In the genomic region with DNA sequence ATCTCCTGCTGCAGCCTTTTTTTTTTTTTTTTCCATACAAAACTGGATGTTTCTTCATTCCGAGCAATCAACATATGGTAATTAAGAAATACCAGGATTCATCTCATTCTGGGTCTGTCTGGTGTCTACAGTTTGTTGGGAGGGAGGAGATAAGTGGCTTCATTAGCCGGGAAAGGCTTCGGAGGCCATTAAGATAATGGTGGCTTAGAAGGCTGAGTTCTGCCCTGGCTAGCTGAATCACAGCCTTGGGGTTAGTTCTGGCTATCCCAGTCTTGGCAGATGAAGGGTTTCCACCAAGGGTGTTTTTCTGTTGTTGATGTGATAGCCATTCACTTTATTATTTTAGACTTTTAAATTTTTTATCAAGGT, we compare ENCODE assay signal across 10 mouse cellular contexts. TPM values are rescaled to one million over a fixed set of nuclear protein-coding genes. Genes with fewer than 3 reads are reported as not detected.
DNase-seq lines count a peak whose midpoint lies in the region; ATAC-seq lines count a peak whose summit lies in the region.
"Had no signal": no experiment of that assay in that cellular context is flagged by ENCODE, and none has a peak within 500 bp of the region (broad histone marks: within the 10 kb centered on the region; RNA-seq: fewer than 3 reads in every experiment).

No protein-coding gene starts in this region.

- no peaks in the 10 kb centered on the region for H3K36me3 ChIP-seq in hindbrain, embryonic 11.5 days (ENCODE audit: control insufficient read depth, insufficient read depth, low read length)
- no peaks in the 10 kb centered on the region for H3K36me3 ChIP-seq in hindbrain, embryonic 10.5 days
- H3K36me3 ChIP-seq in neural tube, embryonic 12.5 days, result no peaks in the 10 kb centered on the region
- no peaks in the 10 kb centered on the region; the same call in 1 of the 2 replicates for H3K36me3 ChIP-seq in hindbrain, embryonic 15.5 days
- H3K36me3 ChIP-seq: heart, embryonic 15.5 days had no signal

- no peaks in the 10 kb centered on the region for H3K9me3 ChIP-seq in hindbrain, embryonic 11.5 days (ENCODE audit: control insufficient read depth, low read length)
- H3K9me3 ChIP-seq in hindbrain, embryonic 10.5 days, result peaks cover 2% of the 10 kb centered on the region; the same call in 1 of the 2 replicates
- H3K9me3 ChIP-seq in neural tube, embryonic 12.5 days, result no peaks in the 10 kb centered on the region
- H3K9me3 ChIP-seq in hindbrain, embryonic 15.5 days, result no peaks in the 10 kb centered on the region
- H3K9me3 ChIP-seq: heart, embryonic 15.5 days had no signal

- ATAC-seq in hindbrain, embryonic 11.5 days (ENCODE audit: low FRiP score), result peak; percentile 28; the same call in 1 of the 2 replicates
- ATAC-seq in neural tube, embryonic 12.5 days (ENCODE audit: low FRiP score, low read depth), result peak; percentile 18; the same call in 1 of the 2 replicates
- peak; percentile 27; the same call in 1 of the 2 replicates for ATAC-seq in hindbrain, embryonic 15.5 days (ENCODE audit: low FRiP score, low read depth)

- no peak overlapping the region for H3K9ac ChIP-seq in hindbrain, embryonic 11.5 days (ENCODE audit: low read depth, low read length)
- H3K9ac ChIP-seq in neural tube, embryonic 12.5 days, result no peak overlapping the region
- no peak overlapping the region for H3K9ac ChIP-seq in hindbrain, embryonic 15.5 days
- H3K9ac ChIP-seq: liver, embryonic 14.5 days had no signal

- no peak overlapping the region for H3K4me2 ChIP-seq in hindbrain, embryonic 11.5 days (replicated peaks; ENCODE audit: low read depth, low read length)
- no peak overlapping the region for H3K4me2 ChIP-seq in neural tube, embryonic 12.5 days (replicated peaks)
- H3K4me2 ChIP-seq in hindbrain, embryonic 15.5 days, result peak overlapping the region; percentile 61

- 43% methylated on average over 3 of the region's 3 CpGs for WGBS in hindbrain, embryonic 11.5 days
- WGBS in hindbrain, embryonic 10.5 days, result 54% methylated on average over 3 of the region's 3 CpGs
- WGBS in neural tube, embryonic 12.5 days, result 35% methylated on average over 3 of the region's 3 CpGs
- WGBS in hindbrain, embryonic 15.5 days, result 34% methylated on average over 3 of the region's 3 CpGs

- H3K4me3 ChIP-seq in hindbrain, embryonic 11.5 days (ENCODE audit: low read depth, low read length), result no peak overlapping the region
- H3K4me3 ChIP-seq in hindbrain, embryonic 10.5 days, result no peak overlapping the region
- H3K4me3 ChIP-seq in neural tube, embryonic 12.5 days, result no peak overlapping the region
- peak overlapping the region; percentile 38; the same call in 1 of the 2 replicates for H3K4me3 ChIP-seq in hindbrain, embryonic 15.5 days

- H3K27me3 ChIP-seq in hindbrain, embryonic 11.5 days (ENCODE audit: control insufficient read depth, insufficient read depth, low read length), result no peaks in the 10 kb centered on the region
- H3K27me3 ChIP-seq in hindbrain, embryonic 10.5 days (ENCODE audit: insufficient read depth, poor library complexity, severe bottlenecking), result no peaks in the 10 kb centered on the region
- H3K27me3 ChIP-seq in neural tube, embryonic 12.5 days (replicated peaks), result no peaks in the 10 kb centered on the region
- H3K27me3 ChIP-seq in hindbrain, embryonic 15.5 days, result no peaks in the 10 kb centered on the region
- H3K27me3 ChIP-seq: heart, embryonic 15.5 days had no signal

- H3K4me1 ChIP-seq in hindbrain, embryonic 11.5 days (replicated peaks; ENCODE audit: control insufficient read depth, insufficient read depth, low read length), result no peaks in the 10 kb centered on the region; the same call in 1 of the 2 replicates
- peaks cover 8% of the 10 kb centered on the region for H3K4me1 ChIP-seq in hindbrain, embryonic 10.5 days (replicated peaks)
- H3K4me1 ChIP-seq in neural tube, embryonic 12.5 days, result peaks cover 4% of the 10 kb centered on the region; the same call in 1 of the 2 replicates
- peaks cover 5% of the 10 kb centered on the region; the same call in 1 of the 2 replicates for H3K4me1 ChIP-seq in hindbrain, embryonic 15.5 days (replicated peaks)

- H3K27ac ChIP-seq in hindbrain, embryonic 11.5 days (ENCODE audit: low read depth, low read length), result no peak overlapping the region
- H3K27ac ChIP-seq in hindbrain, embryonic 10.5 days, result no peak overlapping the region
- H3K27ac ChIP-seq in neural tube, embryonic 12.5 days, result no peak overlapping the region
- 0 out of 2 replicates have a peak overlapping the region, but pooled peaks have one; percentile 64 for H3K27ac ChIP-seq in hindbrain, embryonic 15.5 days (replicated peaks)
- H3K27ac ChIP-seq: heart, embryonic 15.5 days; liver, embryonic 14.5 days had no signal

- DNase-seq in hindbrain, embryonic 11.5 days (ENCODE audit: low spot score), result no peak
- DNase-seq in hindbrain, embryonic 10.5 days (ENCODE audit: low spot score), result no peak
- DNase-seq in neural tube, embryonic 10.5 days (ENCODE audit: extremely low spot score, low spot score), result no peak
- no peak for DNase-seq in adrenal gland, adult (ENCODE audit: inconsistent age in 2 of 2, low spot score in 1 of 2)
- no peak for DNase-seq in frontal cortex, postnatal 36 days (ENCODE audit: low spot score in 2 of 2)
- no peak for DNase-seq in retina, embryonic 14.5 days (ENCODE audit: low spot score)

RNA-seq across cellular contexts. Expression of a gene that starts 18.3 kb away (rescaled TPM):
- polyA plus RNA-seq in hindbrain, embryonic 11.5 days (2014; fragmentation: Nextera tagmentation; extraction: Ambion mirVana), result 14.7 and 18.5 TPM in 2 replicates
- polyA plus RNA-seq in hindbrain, embryonic 10.5 days (2016; fragmentation: Nextera tagmentation; extraction: Ambion mirVana), result 15.1 and 15.2 TPM in 2 replicates
- polyA plus RNA-seq in neural tube, embryonic 12.5 days (2016; fragmentation: Nextera tagmentation; extraction: Ambion mirVana), result 20.0 and 20.8 TPM in 2 replicates
- 30.8 and 31.1 TPM in 2 replicates for polyA plus RNA-seq in hindbrain, embryonic 15.5 days (2015; fragmentation: Nextera tagmentation; extraction: Ambion mirVana)

RNA-seq across cellular contexts. Expression of a gene that starts 26.5 kb away (rescaled TPM):
- 1.6 and 1.9 TPM in 2 replicates for polyA plus RNA-seq in hindbrain, embryonic 11.5 days (2014; fragmentation: Nextera tagmentation; extraction: Ambion mirVana)
- polyA plus RNA-seq in hindbrain, embryonic 10.5 days (2016; fragmentation: Nextera tagmentation; extraction: Ambion mirVana), result 2.5 and 3.2 TPM in 2 replicates
- 1.2 and 1.6 TPM in 2 replicates for polyA plus RNA-seq in neural tube, embryonic 12.5 days (2016; fragmentation: Nextera tagmentation; extraction: Ambion mirVana)
- 0.76 and 0.88 TPM in 2 replicates for polyA plus RNA-seq in hindbrain, embryonic 15.5 days (2015; fragmentation: Nextera tagmentation; extraction: Ambion mirVana)
